Mouse (Mus musculus) embryonic fibroblast, embryonic 13.5 days (primary cell): ENCODE data around the gene Sun2.

Experiments
- CTCF ChIP-seq: IDR thresholded peaks from 2 replicates; pipeline ENCODE4 v1.5.1; 2011; ENCODE audit warnings: mild to moderate bottlenecking, control low read depth, low read length, moderate library complexity, borderline replicate concordance; ENCODE audit not compliant: insufficient read depth
- POLR2A ChIP-seq: IDR thresholded peaks from 2 replicates; pipeline ENCODE4 v1.6.1; 2011; ENCODE audit warnings: low read depth, mild to moderate bottlenecking, control low read depth, low read length, moderate library complexity

DNA sequence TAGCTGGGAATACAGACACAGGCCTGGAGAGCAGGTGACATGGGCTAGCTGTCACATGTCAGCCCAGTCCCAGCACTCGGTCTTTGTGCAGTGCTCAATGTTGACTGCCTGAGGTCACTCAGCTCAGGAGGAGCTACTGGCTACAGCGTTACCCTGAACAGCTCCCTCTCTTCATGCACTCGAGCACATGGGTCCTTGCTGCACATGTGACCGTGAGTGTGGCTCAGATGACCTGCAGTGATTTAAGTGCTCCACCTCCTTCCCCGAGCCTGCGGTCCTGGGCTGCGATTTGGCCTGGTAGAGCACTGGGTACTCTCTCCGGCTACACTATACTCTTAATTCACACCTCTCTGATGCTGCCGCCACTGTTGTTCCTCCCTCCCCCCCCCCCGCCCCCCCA, 23.8 kb upstream of the Sun2 start:
- no peak for TF ChIP-seq POLR2A
- no peak for TF ChIP-seq CTCF
